Mouse (Mus musculus) ES-E14 (cell line): ENCODE results near the gene Calr4.

Experiments
- CHD2 ChIP-seq: IDR thresholded peaks from 2 replicates; pipeline ENCODE4 v1.6.1; 2014; ENCODE audit warnings: mild to moderate bottlenecking, low read depth, low read length, inconsistent platforms
- HCFC1 ChIP-seq: IDR thresholded peaks from 2 replicates; pipeline ENCODE4 v1.6.1; 2012; ENCODE audit warnings: low read length, inconsistent platforms, borderline replicate concordance; ENCODE audit not compliant: insufficient read depth
- ZNF384 ChIP-seq: IDR thresholded peaks from 2 replicates; pipeline ENCODE4 v1.6.1; 2012; ENCODE audit warnings: low read depth, low read length, inconsistent platforms

DNA sequence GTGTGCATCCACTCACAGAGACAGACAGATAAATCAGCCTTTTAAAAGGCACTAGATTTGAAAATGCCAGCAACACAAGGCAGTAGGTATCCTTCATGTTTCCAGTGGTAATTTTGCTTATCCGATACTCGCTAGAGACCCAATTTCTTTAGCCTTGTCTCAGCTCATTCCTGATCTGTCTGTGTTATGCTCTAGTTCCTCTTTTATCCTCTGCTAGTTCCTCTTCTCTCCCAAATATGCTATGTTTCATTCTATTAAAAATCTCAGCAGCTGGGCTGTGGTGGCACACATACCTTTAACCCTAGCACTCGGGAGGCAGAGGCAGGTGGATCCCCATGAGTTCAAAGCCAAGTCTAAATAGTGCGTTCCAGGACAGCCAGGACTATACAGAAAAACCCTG, 37.5 kb downstream of the Calr4 start:
- TF ChIP-seq CHD2 (no peak), HCFC1 (no peak), ZNF384 (no peak)
